25 mouse cellular contexts compared by ENCODE assay signal in genomic region chr2:20596558-20596957, GRCm38 (mm10).
"Had no signal": no experiment of that assay in that cellular context is flagged by ENCODE, and none has a peak within 500 bp of the region (broad histone marks: within the 10 kb centered on the region; RNA-seq: fewer than 3 reads in every experiment).

No protein-coding gene starts in this region.

- DNase-seq: kidney, adult 8-10 months; kidney, postnatal 10 days; kidney, postnatal 36 days; layer of hippocampus, postnatal 36 days; liver, postnatal 0 days; lung, postnatal 36 days; right cerebral cortex, postnatal 14 days; right cerebral cortex, postnatal 4 days; thymus, adult 2 months; thymus, postnatal 14 days; thymus, postnatal 4 days had no signal

- H3K27me3 ChIP-seq: kidney, embryonic 15.5 days; limb, embryonic 12.5 days; limb, embryonic 15.5 days; megakaryocyte, embryonic 14.5 days; midbrain, embryonic 13.5 days; neural tube, embryonic 13.5 days had no signal

- H3K27ac ChIP-seq: kidney, embryonic 15.5 days; left cerebral cortex, adult 2 months; limb, embryonic 12.5 days; limb, embryonic 15.5 days; liver, embryonic 14.5 days; midbrain, embryonic 10.5 days; midbrain, embryonic 13.5 days; neural tube, embryonic 13.5 days had no signal

- H3K4me1 ChIP-seq: limb, embryonic 15.5 days; megakaryocyte, embryonic 14.5 days; neural tube, embryonic 13.5 days had no signal

- H3K9me3 ChIP-seq: kidney, embryonic 15.5 days; limb, embryonic 12.5 days; limb, embryonic 15.5 days; midbrain, embryonic 10.5 days; midbrain, embryonic 13.5 days; neural tube, embryonic 13.5 days had no signal

- H3K4me2 ChIP-seq: kidney, embryonic 15.5 days; limb, embryonic 12.5 days; limb, embryonic 15.5 days; liver, embryonic 11.5 days; lung, embryonic 14.5 days; midbrain, embryonic 13.5 days; neural tube, embryonic 13.5 days had no signal

- H3K9ac ChIP-seq: kidney, embryonic 15.5 days; limb, embryonic 12.5 days; limb, embryonic 15.5 days; liver, embryonic 14.5 days; liver, postnatal 0 days; lung, embryonic 14.5 days; midbrain, embryonic 13.5 days; neural tube, embryonic 13.5 days had no signal

- H3K4me3 ChIP-seq: kidney, embryonic 15.5 days; left cerebral cortex, adult 2 months; limb, embryonic 12.5 days; limb, embryonic 15.5 days; megakaryocyte, embryonic 14.5 days; midbrain, embryonic 10.5 days; midbrain, embryonic 13.5 days; myocyte; neural tube, embryonic 13.5 days had no signal

- ATAC-seq: liver, postnatal 0 days; lung, postnatal 0 days; midbrain, embryonic 13.5 days; midbrain, embryonic 16.5 days had no signal

- H3K36me3 ChIP-seq: kidney, embryonic 15.5 days; limb, embryonic 12.5 days; limb, embryonic 15.5 days; midbrain, embryonic 10.5 days; midbrain, embryonic 13.5 days; neural tube, embryonic 13.5 days had no signal
